Mouse (Mus musculus): ENCODE data around the gene Cobl. TPM values are rescaled to one million over a fixed set of nuclear protein-coding genes. Genes with fewer than 3 reads are reported as not detected.

The Cobl gene
- polyA plus RNA-seq, 1 experiment = 19.8 TPM

- no peaks in the 10 kb centered on the region for H3K4me1 ChIP-seq (ENCODE audit: control insufficient read depth, insufficient read depth, low read length)
- no peak overlapping the region for H3K4me3 ChIP-seq (replicated peaks; ENCODE audit: extremely low read depth, low read depth, low read length)
- TF ChIP-seq CTCF (IDR thresholded peaks at IDR 0.05; ENCODE audit: insufficient read depth, low read length) (no peak), POLR2A (IDR thresholded peaks at IDR 0.05; ENCODE audit: borderline replicate concordance, extremely low read depth, low read depth, low read length) (no peak)
- 74% methylated on average over 3 of the region's 3 CpGs for WGBS
- DNase-seq = no peak
These were observed 159.9 kb downstream of the Cobl start for GRCm38 (mm10) chr11:12304879-12305278.

DNA sequence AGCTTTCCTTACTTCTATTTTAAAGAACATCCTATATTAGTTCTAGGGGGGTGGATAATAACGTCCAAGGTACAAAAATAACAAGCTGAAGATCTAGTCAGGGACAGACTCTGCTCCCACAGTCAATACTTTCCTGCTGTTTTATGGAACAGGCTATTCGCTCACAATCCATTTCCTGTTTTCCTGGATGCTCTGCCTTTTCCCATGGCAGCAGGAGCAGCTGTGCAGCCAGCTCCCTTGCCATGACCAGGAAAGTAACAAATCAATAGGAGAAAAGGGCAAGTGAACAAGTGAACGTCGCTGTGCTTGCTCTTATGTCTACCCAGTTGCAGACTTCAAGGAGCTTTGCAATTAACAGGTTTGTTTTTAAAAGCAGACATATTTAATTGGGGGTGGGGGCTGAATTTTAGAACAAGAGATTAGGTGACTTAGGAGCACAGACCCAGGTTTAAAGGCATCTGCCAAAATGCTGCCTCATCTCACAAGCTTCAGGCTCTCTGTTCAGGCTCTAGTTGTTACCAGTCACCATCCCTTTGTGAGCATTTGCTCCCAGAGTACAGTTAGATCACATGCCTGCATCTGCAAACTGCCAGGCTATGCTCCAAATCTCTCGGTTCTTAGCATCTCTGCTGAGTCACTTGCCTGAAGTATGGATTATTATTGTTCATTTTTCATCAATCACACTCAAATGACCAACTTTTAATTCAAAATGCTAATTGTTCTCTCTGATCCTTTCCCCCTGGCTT lies 164.9 kb downstream of the Cobl start:
- no peak for DNase-seq
- Histone ChIP-seq H3K4me3 (replicated peaks; ENCODE audit: extremely low read depth, low read depth, low read length) (no peak overlapping the region), H3K4me1 (ENCODE audit: control insufficient read depth, insufficient read depth, low read length) (no peaks in the 10 kb centered on the region)
- 27% methylated on average over 5 of the region's 5 CpGs for WGBS
- TF ChIP-seq POLR2A (IDR thresholded peaks at IDR 0.05; ENCODE audit: borderline replicate concordance, extremely low read depth, low read depth, low read length) (no peak), CTCF (IDR thresholded peaks at IDR 0.05; ENCODE audit: insufficient read depth, low read length) (no peak)

DNA sequence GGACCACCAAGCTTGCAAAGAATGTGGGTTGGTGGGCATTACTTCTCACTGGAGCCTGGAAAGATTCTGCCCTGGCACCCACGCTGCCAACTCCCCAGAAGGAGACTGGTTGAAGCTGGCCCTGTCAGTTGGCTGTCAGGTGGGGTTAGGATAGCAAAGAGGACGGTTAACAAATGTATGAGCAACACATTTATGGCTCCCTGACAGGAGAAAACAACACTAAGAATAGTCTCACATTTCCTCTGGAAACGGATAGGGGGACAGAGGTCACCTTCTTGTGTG lies 173.2 kb downstream of the Cobl start:
- WGBS = 27% methylated on average over 3 of the region's 3 CpGs
- peaks cover 2% of the 10 kb centered on the region; the same call in 1 of the 2 replicates for H3K4me1 ChIP-seq (ENCODE audit: control insufficient read depth, insufficient read depth, low read length)
- no peak for DNase-seq
- TF ChIP-seq CTCF (IDR thresholded peaks at IDR 0.05; ENCODE audit: insufficient read depth, low read length) = no peak
- TF ChIP-seq POLR2A (IDR thresholded peaks at IDR 0.05; ENCODE audit: borderline replicate concordance, extremely low read depth, low read depth, low read length) = no peak
- H3K4me3 ChIP-seq (replicated peaks; ENCODE audit: extremely low read depth, low read depth, low read length) = no peak overlapping the region

DNA sequence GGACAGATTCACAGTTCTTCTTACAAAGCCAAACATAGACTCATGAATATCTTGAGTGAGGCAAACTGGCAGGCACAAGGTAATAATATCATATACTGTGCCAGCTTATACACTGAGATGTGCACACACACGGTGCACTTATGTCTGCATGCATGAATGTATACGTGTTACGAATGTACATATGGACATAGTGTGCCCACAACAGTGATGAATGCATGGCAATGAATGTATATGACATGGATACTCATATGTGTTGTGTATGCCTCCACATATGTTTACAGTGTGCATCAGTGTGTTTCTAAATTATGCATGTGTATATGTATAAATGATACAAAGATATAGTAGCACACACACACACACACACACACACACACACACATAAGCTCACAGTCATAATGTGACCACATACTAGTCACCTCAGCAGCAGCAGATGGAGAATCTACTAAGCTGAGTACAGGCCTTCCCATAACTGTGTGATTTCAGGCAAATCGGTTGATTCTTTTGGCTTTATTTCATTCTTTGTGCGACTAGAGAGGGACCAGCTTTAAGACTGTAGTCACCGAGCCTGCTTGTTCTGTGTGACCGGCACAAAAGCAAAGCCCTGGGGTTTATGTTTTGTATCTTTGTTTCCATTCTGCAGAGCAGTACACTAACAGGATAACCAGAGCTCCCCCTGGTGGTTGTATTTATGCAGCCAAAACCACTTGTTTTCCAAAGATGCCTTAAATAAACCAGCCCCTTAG lies 173.7 kb downstream of the Cobl start:
- TF ChIP-seq POLR2A (IDR thresholded peaks at IDR 0.05; ENCODE audit: borderline replicate concordance, extremely low read depth, low read depth, low read length) (no peak), CTCF (IDR thresholded peaks at IDR 0.05; ENCODE audit: insufficient read depth, low read length) (peak; percentile 8; the same call in 1 of the 2 replicates)
- WGBS = 43% methylated on average over 7 of the region's 7 CpGs
- Histone ChIP-seq H3K4me1 (ENCODE audit: control insufficient read depth, insufficient read depth, low read length) (peaks cover 2% of the 10 kb centered on the region; the same call in 1 of the 2 replicates), H3K4me3 (replicated peaks; ENCODE audit: extremely low read depth, low read depth, low read length) (no peak overlapping the region)
- DNase-seq = peak; percentile 45

DNA sequence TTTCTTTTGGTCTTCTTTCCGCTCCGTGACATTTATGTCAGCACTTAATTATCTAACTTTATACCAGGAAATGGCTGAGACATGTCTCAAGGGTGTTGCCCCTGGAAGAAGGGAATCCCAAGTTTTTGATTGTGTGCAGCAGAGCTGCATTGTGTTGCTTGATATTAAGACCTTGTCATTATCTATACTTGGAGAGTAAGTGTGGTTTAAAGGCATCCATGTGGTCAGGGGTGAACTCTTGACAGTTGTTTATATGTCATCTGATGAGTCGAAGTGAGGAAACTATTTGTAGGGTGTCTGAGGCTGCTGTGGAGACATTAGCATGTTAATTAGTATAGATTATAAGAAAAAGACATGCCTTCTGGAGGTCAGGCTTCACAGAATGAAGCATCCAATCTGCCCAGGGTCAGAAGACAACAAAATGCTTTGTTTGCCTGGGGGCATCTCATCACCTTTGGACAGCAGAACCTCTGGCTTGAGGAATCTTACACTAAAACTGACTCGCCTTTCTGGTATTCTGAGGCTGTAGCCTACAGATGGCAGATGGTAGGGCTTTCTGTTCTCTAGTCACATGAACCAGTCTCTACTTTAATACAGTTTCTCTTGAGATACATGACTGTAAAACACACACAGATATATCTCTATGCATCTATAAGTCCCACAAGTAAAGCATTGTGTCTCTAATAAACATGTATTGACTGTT lies 179.3 kb downstream of the Cobl start:
- Histone ChIP-seq H3K4me3 (replicated peaks; ENCODE audit: extremely low read depth, low read depth, low read length) (no peak overlapping the region), H3K4me1 (ENCODE audit: control insufficient read depth, insufficient read depth, low read length) (no peaks in the 10 kb centered on the region)
- DNase-seq = no peak
- WGBS = 74% methylated on average over 4 of the region's 4 CpGs
- TF ChIP-seq CTCF (IDR thresholded peaks at IDR 0.05; ENCODE audit: insufficient read depth, low read length) (no peak), POLR2A (IDR thresholded peaks at IDR 0.05; ENCODE audit: borderline replicate concordance, extremely low read depth, low read depth, low read length) (no peak)

- WGBS = 14% methylated on average over 7 of the region's 7 CpGs
- H3K4me3 ChIP-seq (replicated peaks; ENCODE audit: extremely low read depth, low read depth, low read length) = no peak overlapping the region
- peak; percentile 16 for DNase-seq
- no peak for TF ChIP-seq CTCF (IDR thresholded peaks at IDR 0.05; ENCODE audit: insufficient read depth, low read length)
- TF ChIP-seq POLR2A (IDR thresholded peaks at IDR 0.05; ENCODE audit: borderline replicate concordance, extremely low read depth, low read depth, low read length) = no peak
- no peaks in the 10 kb centered on the region for H3K4me1 ChIP-seq (ENCODE audit: control insufficient read depth, insufficient read depth, low read length)
These were observed 184.0 kb downstream of the Cobl start for GRCm38 (mm10) chr11:12280711-12281110.

GRCm38 (mm10) chr11:12274276-12274675 lies 190.5 kb downstream of the Cobl start:
- TF ChIP-seq CTCF (IDR thresholded peaks at IDR 0.05; ENCODE audit: insufficient read depth, low read length) (no peak), POLR2A (IDR thresholded peaks at IDR 0.05; ENCODE audit: borderline replicate concordance, extremely low read depth, low read depth, low read length) (no peak)
- no peak for DNase-seq
- 76% methylated on average over 2 of the region's 2 CpGs for WGBS

DNA sequence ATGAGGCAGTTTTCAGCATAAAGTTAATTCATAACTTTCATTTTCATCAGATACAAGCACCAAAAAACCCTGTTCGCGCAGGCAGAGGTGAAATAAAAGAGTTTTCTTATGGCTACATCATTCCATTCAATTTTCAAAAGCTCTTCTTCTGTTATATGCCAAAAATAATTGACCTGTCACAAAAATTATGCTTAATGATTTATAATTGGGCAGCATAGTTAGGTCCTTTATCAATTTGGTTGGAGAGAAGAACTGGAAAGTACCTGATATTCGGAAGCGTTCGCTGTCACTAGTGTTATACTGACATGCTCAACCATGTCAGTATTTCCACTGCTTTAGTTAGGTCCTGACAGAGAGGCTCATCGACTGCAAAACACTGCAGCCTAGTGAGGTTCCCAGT lies 191.0 kb downstream of the Cobl start:
- H3K4me1 ChIP-seq (ENCODE audit: control insufficient read depth, insufficient read depth, low read length) = no peaks in the 10 kb centered on the region
- no peak overlapping the region for H3K4me3 ChIP-seq (replicated peaks; ENCODE audit: extremely low read depth, low read depth, low read length)
- 82% methylated on average over 6 of the region's 6 CpGs for WGBS
- TF ChIP-seq CTCF (IDR thresholded peaks at IDR 0.05; ENCODE audit: insufficient read depth, low read length) (no peak), POLR2A (IDR thresholded peaks at IDR 0.05; ENCODE audit: borderline replicate concordance, extremely low read depth, low read depth, low read length) (no peak)
- DNase-seq = no peak

More at GRCm38 (mm10) chr11:12274276-12274675, 190.5 kb downstream of the Cobl start:
- no peak overlapping the region for H3K4me3 ChIP-seq (replicated peaks; ENCODE audit: extremely low read depth, low read depth, low read length)
- no peaks in the 10 kb centered on the region for H3K4me1 ChIP-seq (ENCODE audit: control insufficient read depth, insufficient read depth, low read length)

GRCm38 (mm10) chr11:12258411-12258810 lies 206.3 kb downstream of the Cobl start:
- H3K4me1 ChIP-seq (ENCODE audit: control insufficient read depth, insufficient read depth, low read length) = no peaks in the 10 kb centered on the region
- WGBS = 62% methylated on average over 2 of the region's 2 CpGs
- DNase-seq = no peak
- no peak overlapping the region for H3K4me3 ChIP-seq (replicated peaks; ENCODE audit: extremely low read depth, low read depth, low read length)
- TF ChIP-seq POLR2A (IDR thresholded peaks at IDR 0.05; ENCODE audit: borderline replicate concordance, extremely low read depth, low read depth, low read length) (no peak), CTCF (IDR thresholded peaks at IDR 0.05; ENCODE audit: insufficient read depth, low read length) (no peak)
